Mouse (Mus musculus) left cerebral cortex, postnatal 36 days (tissue): ENCODE measurements around the gene Ube2e1. TPM values are rescaled to one million over a fixed set of nuclear protein-coding genes. Genes with fewer than 3 reads are reported as not detected.
A peak's percentile ranks its signal among the peaks of the same experiment; 100 is the strongest.

Experiments used
- DNase-seq, 2 experiments: peaks; one replicate each; pipeline ENCODE4 v3.0.0; 2021 to 2022; ENCODE audit warnings: low spot score in 2 of 2, mixed read lengths in 1 of 2
- intact Hi-C: fragments of 180-260 bp; cut with DNase I; formaldehyde crosslinking; loops from one replicate; pipeline ENCODE4 v1.15.1; 2025
- total RNA-seq, 2 experiments: library from RNA; stranded (reverse); gene quantifications; 2 replicates each; pipeline ENCODE4 v1.2.3; 2021

Ube2e1 gene
- total RNA-seq, 2 experiments from 2014 or later: 121 to 122 TPM

DNA sequence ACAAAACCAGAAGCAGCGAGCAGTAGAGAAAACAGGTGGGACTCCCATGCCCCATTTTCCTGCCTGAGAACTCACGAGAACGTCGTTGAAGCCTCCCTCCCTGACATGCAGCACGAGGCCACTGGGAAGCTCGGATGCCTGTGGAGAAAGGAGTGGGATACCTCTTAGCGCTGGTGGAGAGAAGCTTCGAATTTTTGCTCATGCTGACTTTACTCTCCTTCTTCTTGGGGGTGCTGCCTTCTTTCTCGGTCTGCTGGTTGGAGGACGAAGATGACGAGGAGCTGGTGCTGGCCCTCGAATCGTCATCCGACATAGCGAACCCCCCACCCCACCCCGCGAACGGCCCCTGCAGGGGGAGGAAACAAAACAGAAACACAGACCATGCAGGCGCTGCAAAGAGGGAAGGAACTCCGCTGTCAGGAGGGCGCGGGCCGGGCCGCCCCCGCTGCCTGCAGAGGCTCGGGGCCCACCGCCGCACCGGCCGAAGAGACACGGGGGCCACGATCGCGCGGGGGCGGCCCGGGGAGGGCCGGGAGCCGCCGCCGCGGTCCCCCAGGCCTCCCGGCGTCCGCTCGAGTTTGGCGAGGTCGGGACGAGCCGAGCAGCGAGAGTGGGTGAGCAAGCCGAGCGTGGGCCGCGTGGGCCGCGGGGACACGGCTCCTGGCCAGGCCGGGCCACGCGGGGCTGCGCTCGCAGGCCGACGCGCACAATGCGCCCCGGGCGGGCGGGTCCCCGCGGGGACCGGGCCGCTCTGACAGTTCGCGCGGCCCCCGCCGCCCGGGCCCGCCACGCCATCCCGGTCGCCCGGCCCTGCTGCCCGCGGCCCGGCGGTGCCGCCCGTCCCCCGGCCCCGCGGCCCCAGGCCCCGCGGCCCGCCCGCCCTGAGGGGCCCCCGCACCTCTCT, 618 bp downstream of the Ube2e1 start:
- peak; percentile 44 to 57 for DNase-seq
- intact Hi-C loops: loop anchor here (5.0 kb wide), 1 partner anchor 59 kb away; the partner anchor contains the start of genes Nkiras1 and Rpl15

DNA sequence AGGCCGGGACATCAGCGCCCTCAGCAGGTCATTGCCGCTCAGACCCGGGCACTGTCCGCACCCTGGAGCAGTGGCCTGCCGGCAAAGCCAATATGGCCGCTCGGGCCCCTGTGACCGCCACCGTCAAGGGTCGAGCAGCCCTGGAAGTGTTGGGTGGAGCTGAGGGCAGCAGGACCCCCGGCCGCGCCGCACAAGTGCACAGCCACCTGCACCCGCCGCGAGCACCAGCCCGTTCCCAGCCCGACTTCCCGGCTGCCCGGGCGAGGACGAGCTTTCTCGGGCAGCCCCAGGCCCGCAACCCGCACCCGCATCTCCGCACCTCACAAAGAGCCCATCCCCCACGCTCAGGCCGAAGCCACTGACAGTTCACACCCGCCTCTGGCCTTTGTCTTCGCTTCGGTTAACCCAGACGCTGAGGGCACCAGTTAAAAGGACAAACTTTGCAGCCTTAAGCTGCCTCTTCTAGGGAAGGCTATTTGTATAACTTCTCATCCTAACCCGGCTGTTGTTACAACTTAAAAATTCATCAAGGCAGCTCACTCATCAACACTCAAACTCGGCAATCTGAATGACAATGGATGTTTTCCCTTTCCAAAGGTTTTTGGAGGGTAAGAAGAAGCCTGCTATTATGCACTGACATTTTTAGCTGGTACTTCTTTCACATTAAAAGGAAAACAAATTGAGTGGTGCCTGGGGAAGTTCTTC, 4.5 kb downstream of the Ube2e1 start:
- intact Hi-C loops: no loop called here

DNA sequence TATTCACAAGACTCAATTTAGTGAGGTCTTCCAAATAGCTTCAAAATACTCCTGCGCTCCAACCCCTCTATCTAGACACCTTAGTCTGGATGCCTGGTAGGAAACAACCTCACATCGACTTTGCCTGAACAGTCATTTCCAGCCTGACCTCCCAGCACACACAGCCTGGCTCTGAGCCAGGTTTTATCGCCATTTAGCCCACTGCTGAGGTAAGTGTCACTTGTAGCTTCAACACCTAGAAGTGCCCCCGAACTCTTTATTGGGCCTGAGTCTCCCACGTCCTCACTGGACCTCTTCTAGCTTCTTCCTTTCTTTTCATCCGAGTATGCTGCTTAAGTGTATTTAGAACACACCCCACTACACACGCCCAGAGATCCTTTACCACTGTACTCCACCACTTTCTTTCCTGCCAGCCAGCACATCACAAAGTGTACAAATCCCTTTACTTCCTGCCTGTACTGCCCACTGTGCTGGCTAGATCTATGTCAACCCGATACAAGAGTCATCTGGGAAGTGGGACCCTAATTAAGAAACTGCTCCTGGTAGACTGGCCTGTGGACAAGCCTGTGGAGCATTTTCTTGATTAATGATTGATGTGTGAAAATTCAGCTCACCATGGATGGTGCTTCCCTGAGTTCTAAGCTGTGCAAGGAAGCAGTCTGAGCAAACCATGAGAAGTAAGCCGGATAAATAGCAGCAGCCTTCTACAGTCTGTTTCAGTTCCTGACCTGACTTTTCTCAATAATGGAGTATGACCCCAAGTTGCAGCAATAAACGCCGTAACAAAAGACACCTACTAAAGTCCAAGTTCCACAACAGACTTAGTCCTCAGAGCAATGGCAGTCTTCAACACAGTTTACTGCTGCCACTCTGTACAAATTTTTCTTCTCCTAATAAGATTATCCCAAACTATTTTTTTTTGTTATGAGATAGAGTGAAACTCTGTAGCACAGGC, 13.9 kb downstream of the Ube2e1 start:
- DNase-seq: no peak
- intact Hi-C loops: no loop called here

More for the DNA sequence above, 4.5 kb downstream of the Ube2e1 start:
- peak; percentile 16 to 18 for DNase-seq

DNA sequence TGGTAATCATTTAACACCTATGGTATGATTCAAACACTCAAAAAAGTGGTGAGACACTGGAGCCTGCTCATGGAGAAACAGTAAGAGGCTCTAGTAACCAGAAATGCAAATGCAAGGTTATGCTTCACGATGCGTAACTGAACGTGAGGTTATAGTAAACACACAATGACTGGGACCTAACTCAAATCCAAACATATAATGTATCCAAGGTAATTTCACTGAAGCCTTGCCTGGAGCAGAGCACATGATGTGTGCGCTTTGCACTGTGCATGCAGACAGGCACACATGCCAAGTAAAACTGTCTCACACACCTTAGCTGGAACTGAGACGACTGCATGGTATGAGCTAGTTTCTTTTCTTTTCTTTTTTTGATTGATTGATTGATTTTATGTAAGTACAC, 27.5 kb downstream of the Ube2e1 start:
- intact Hi-C loops: no loop called here
- DNase-seq: no peak

DNA sequence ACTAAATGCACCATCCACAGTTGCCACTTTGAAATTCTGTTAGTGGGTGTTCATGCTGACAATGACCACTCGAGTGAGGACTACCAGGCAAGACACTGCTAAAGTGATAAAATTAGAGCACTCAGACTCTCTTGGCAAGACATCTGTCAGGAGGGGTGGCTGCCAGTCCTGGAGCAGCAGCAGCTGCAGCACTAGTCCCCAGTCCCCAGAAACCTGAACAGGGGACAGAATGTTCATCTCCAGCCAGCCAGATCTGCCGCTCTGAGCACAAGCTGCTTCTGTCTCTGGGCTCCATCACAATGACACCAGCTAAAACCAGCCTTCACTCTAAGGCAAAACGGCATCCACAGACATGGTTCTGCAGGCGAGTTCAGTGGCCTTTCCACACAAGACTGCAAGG, 28.4 kb downstream of the Ube2e1 start:
- peak; percentile 74 to 77 for DNase-seq
- intact Hi-C loops: no loop called here

DNA sequence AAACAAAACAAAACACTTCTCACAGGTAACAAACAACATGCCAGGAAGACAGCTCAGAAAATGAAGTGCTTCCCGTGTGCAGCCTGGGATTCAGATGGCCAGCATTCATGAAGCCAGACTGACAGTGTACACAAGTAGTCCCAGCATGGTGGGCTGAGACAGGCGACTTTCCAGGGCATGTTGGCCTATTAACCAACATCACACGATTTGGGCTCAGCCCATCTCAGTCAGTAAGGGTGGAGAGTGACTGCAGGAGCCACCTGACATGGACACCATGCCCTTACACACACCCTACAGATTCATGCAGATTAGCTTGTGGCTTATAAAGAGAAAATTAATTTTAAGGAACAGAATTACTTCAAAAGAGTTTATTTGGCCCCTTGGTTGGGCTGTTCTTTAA, 28.9 kb downstream of the Ube2e1 start:
- intact Hi-C loops: no loop called here
- no peak for DNase-seq

DNA sequence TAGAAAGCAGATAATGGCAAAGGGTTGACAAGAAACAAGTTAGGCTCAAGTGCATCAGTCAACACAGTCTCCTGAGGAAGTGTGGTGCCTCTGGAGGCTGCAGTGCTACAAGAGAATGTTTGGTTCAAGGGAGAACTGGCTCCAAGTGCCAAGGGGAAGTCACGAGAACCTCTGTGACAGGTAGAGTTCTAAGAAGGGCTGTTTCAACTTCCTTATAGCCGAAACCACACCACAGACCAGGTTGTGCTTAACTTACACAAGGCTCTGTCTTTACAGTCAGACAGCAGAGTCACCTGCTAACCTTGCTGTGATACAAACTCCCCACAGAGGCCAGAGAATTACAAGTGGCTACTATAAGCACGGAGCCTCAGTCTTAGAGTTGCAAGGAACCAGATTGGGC, 30.1 kb downstream of the Ube2e1 start:
- intact Hi-C loops: no loop called here
- no peak for DNase-seq

DNA sequence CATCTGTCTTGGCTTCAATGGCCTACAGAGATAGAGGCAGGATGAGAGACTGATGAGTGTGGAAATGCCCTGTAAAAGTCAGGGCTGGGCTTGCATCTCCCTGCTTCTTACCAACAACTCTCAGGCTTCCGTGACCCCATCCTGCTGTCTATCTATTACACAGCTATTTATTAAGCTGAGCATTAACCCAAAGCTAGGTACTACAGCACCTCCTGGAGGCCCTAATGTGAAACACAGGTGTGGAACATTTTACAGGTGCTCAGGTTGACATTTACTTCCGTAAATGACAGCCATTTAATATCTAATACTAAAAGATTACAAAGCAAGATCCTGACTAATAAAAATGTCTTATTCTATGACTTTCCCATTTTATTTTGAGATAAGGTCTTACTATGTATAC, 31.0 kb downstream of the Ube2e1 start:
- intact Hi-C loops: no loop called here
- no peak for DNase-seq

DNA sequence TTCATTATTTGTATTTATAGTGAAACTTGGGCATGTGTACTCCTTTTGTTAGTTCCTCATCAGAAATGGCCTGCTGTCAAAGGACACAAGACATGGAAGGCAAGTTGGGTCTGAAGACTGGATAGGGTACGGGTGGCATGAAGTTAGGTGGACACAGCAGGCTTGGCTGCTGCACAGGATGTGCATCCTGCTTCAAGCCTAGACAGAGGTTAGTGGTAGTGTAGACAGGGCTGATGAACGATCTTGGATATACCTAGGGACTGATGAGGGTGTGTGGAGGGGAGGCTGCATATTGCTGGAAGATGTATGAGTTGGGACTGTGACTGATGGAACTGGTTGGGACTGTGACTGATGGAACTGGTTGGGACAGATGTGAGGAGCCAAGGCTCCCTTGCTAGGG, 32.8 kb downstream of the Ube2e1 start:
- intact Hi-C loops: no loop called here
- no peak for DNase-seq

DNA sequence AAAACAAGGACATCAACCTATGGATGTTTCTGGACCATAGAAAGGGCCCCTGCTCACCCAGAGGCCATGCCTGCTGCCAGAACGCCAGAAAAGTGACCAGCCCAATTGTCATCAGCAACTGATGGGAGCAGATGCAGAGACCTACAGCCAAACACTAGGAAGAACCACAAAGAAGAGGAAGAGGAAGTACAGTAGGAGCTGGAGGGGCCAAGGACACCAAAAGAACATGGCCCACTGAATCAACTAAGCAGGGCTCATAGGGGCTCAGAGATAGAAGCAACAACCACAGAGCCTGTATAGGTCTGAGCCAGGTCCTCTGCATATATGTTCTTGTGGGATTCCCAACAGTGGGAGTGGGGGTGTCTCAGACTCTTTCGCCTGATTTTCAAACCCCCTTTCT, 34.2 kb downstream of the Ube2e1 start:
- no peak for DNase-seq
- intact Hi-C loops: no loop called here

DNA sequence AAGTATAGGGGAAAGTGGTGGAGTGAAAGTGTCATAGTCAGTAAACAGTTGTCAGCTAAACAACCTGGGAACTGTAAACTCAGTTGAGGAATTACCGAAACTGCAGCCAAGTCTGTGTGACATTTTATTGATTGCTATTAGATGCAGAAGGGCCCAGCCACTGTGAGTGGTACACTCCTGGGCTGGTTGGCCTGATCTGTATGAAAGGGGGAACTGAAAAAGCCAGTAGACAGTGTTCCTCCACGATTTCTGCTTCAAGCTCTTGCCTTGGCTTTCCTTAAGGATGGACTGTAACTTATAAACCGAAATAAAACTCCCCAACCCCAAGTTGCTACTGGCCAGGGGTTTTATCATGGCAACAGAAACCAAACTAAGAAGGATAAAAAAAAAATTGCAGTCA, 39.1 kb downstream of the Ube2e1 start:
- no peak for DNase-seq
- intact Hi-C loops: no loop called here

DNA sequence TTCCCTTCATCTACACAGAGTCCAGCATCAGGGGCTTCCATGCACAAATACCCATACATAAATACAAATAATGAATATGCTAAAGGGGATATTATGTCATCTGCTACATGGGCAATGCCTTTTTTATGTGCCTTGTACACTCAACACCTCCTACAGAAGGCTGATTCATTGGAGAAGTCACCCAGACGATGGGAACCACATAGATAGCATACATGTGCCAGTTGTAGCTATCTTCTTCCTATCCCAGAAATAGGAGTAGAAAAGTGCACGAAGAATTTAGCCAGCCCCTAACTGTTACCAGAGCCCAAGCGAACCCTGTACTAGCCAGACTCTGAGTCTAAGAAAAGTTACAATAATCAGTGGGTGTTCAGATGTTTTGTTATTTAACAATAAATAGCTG, 39.5 kb downstream of the Ube2e1 start:
- intact Hi-C loops: no loop called here
- peak in 1 of 2 experiments; percentile 43 for DNase-seq

DNA sequence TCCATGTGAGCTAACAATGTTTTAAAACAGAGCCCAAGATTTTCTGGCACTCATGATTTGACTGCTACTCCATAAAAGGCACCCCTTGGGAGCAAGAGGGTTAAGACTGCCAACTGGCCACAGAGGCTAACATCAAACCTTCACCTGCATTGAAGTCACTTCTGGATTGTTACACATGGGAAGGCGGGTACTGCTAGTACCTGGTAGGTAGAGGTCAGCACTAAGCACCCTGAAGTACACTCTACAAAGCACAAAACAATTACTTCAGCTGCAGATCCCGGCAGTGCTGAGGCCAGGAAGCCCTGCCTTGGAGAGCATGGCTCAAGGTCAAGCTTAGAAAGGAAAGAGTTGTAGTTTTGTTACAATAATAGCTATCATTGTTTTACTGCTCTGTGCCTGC, 44.3 kb downstream of the Ube2e1 start:
- intact Hi-C loops: no loop called here

DNA sequence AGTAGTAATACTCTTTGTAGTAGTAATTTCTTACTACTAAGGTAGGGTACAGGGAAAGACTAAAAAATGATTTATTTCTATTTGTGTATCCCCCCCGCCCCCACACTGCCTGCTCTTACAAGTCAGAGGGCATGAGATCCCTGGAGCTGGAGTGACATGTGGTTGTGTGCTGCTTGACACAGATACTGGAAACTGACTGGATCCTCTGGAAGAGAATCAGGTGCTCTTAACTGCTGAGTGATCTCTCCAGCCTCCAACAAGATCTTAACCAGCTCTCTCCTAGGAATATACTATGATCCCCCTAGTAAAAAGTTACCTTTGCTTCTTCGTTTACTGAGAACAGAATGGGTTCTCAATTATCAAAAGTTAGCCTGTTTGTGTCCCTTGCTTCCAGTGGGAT, 45.2 kb downstream of the Ube2e1 start:
- intact Hi-C loops: no loop called here
- no peak for DNase-seq

More for the DNA sequence above, 44.3 kb downstream of the Ube2e1 start:
- DNase-seq: no peak

DNA sequence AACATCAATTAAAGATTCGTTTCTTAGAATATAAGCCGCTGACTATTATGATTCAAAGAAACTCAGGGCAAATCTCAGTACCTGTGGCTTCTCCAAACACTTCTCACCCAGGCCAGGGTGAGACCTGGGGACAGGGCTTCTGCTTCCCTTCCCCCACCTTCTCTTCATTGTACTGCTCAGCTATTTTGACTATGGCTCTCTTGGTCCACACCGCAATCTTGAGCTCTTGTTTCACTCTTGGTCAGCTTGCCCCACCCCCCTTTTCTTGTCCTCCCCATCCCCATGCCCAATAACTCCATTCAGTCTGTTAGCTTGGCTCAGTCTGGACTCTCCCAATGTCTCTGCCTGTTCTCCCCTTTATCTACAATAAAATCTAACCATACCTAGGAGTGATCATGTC, 46.2 kb downstream of the Ube2e1 start:
- intact Hi-C loops: no loop called here

DNA sequence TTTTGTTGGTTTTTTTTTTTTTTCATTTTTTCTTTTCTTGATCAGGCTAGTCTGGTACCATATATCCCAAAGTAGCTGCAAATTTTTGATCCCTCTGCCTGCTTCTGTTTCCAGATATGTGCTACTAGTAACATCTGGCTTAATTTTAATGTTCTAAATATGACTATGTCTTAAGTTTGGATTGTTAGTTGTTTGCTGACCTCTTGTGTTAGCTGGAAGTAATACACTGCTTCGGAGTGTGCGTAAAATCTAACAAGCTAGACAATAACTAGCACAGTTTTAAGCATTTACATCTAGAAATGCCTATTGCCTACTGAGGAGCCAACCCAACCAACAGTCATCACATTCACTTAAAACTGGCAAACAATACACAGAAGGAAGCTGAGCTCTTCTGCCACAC, 47.1 kb downstream of the Ube2e1 start:
- intact Hi-C loops: no loop called here

More for the DNA sequence above, 46.2 kb downstream of the Ube2e1 start:
- DNase-seq: no peak

DNA sequence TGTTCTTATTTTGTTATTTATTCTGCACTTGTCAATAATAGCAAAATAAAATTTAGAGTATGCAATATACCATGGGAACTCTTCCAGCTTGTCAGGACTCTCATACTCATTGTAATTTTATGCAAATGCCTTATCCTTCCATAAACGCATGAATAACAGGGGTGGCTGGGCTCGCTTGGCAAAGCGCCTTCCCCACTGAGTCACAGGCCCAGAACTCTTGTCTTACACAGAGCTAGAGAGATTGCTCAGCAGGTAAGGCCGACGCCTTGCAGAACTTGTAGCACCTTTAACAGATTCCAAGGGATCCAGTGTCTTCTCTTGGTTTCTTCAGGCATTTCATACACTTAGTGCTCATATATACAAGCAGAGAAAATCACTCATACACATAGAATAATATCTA, 51.3 kb downstream of the Ube2e1 start:
- intact Hi-C loops: no loop called here
- no peak for DNase-seq

More for the DNA sequence above, 47.1 kb downstream of the Ube2e1 start:
- no peak for DNase-seq

DNA sequence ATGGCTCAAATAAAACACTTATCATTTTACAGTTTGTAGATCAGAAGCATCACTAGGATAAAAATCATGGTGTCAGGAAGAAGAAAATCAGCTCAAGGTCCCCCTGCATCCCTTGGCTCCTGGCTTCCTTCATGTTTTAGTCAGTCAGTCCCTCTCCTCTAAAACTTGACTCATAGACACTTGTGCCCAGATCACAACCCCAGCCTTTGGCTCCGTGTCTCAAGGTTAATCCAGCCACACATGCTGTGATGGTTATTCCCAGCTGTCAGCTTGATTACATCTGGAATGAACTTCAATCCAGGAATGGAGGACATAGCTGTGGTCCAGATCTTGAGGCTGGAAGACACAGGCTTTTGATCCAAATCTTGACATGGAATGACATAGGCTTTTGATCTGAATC, 57.1 kb downstream of the Ube2e1 start:
- intact Hi-C loops: loop anchor here (5.0 kb wide), 1 partner anchor 58 kb away; the partner anchor contains the start of gene Ube2e1
- DNase-seq: no peak

DNA sequence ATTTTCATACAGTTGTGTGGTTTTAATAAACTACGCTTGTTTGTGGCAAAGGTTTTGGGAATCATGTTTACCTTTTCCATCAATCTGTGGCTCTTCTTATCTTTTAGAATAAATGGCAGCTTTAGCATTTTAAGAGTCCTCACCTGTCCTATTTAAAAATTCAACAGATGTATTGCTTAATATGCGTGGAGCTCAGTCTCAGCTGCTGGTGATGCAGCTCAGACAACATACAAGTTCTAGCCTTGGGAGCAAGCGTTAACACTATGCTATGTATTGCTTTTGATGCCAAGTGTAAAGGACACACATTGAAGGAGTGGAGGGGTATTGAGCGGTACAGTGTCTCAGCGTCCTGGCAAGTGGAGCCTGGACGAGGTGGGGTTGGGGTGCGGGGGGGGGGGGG, 60.0 kb downstream of the Ube2e1 start:
- DNase-seq: no peak
- intact Hi-C loops: loop anchor here (1.0 to 5.0 kb wide), 2 partner anchors 32 to 61 kb away; partner anchors contain the start of genes Nr1d2 and Ube2e1
